Mouse (Mus musculus) midbrain, postnatal 0 days (tissue): Measurements from ENCODE around the gene Cyp2ab1. TPM values are rescaled to one million over a fixed set of nuclear protein-coding genes. Genes with fewer than 3 reads are reported as not detected.

Source experiments
- ATAC-seq: fragments of 200-750 bp; cut with Nextera tagmentation; 2 replicates; pipeline ENCODE4 v1.8.0; 2017; ENCODE audit warnings: moderate number of reproducible peaks, mild to moderate bottlenecking, moderate TSS enrichment, moderate library complexity; ENCODE audit not compliant: low FRiP score
- DNase-seq: peaks from one replicate; pipeline ENCODE4 v3.0.0-alpha.2; 2015; ENCODE audit warnings: low spot score
- H3K27ac ChIP-seq: fragments of 300-500 bp; sonication (generic); 2 replicates; pipeline ENCODE4 v1.5.1; 2014; ENCODE audit warnings: low read depth, mild to moderate bottlenecking, low read length, mixed read lengths
- H3K27me3 ChIP-seq: fragments of 300-500 bp; sonication (generic); 2 replicates; pipeline ENCODE4 v1.6.1; 2014; ENCODE audit warnings: low read length, control low read depth, mixed read lengths; ENCODE audit not compliant: insufficient read depth
- H3K36me3 ChIP-seq: fragments of 300-500 bp; sonication (generic); 2 replicates; pipeline ENCODE4 v1.6.1; 2014; ENCODE audit warnings: low read length, control low read depth, mixed read lengths; ENCODE audit not compliant: insufficient read depth
- H3K4me1 ChIP-seq: fragments of 300-500 bp; sonication (generic); 2 replicates; pipeline ENCODE4 v1.6.1; 2014; ENCODE audit warnings: mild to moderate bottlenecking, control low read depth, antibody characterized with exemption, low read length, mixed read lengths; ENCODE audit not compliant: insufficient read depth
- H3K4me2 ChIP-seq: fragments of 300-500 bp; sonication (generic); 2 replicates; pipeline ENCODE4 v1.6.1; 2014; ENCODE audit warnings: low read depth, mild to moderate bottlenecking, low read length, mixed read lengths; ENCODE audit not compliant: poor library complexity, severe bottlenecking
- H3K4me3 ChIP-seq: fragments of 300-500 bp; sonication (generic); 2 replicates; pipeline ENCODE4 v1.5.1; 2014; ENCODE audit warnings: low read depth, mild to moderate bottlenecking, low read length, moderate library complexity
- H3K9ac ChIP-seq: fragments of 300-500 bp; sonication (generic); replicated peaks from 2 replicates; pipeline ENCODE4 v1.6.1; 2014; ENCODE audit warnings: mild to moderate bottlenecking, low read length, moderate library complexity, mixed read lengths; ENCODE audit not compliant: poor library complexity, severe bottlenecking
- H3K9me3 ChIP-seq: fragments of 300-500 bp; sonication (generic); 2 replicates; pipeline ENCODE4 v1.6.1; 2016; ENCODE audit warnings: low read length, control low read depth
- CTCF ChIP-seq: IDR thresholded peaks from 2 replicates; pipeline ENCODE4 v1.5.1; 2016; ENCODE audit warnings: antibody characterized with exemption, mild to moderate bottlenecking
- WGBS: fragments of 180-500 bp; shearing (Covaris S2); extraction: QIAGEN DNeasy Blood & Tissue Kit; methylation state at CpG from one replicate; pipeline ENCODE4 v1.1.7; 2014; 5-methylcytosine and 5-hydroxymethylcytosine counted together
- polyA plus RNA-seq: library from polyadenylated mRNA; unstranded; fragments of >200 nt; fragmentation: Nextera tagmentation; extraction: Ambion mirVana; gene quantifications from 2 replicates; pipeline ENCODE4 v1.2.1, GENCODE M21; 2015
- total RNA-seq: library from RNA; depleted of rRNA; stranded (reverse); fragments of >200 nt; gene quantifications from 2 replicates; pipeline ENCODE4 v1.2.3, GENCODE M21; 2014

The Cyp2ab1 gene
- total and polyA plus RNA-seq, 2 experiments from 2014 or later = not detected

GRCm38 (mm10) chr16:20357837-20358236 is 32.6 kb upstream of the Cyp2ab1 start:
- no peak overlapping the region for H3K4me2 ChIP-seq
- no peaks in the 10 kb centered on the region for H3K9me3 ChIP-seq
- 96% methylated on average over 5 of the region's 5 CpGs for WGBS
- no peak for TF ChIP-seq CTCF
- no peak for ATAC-seq
- H3K4me1 ChIP-seq = no peaks in the 10 kb centered on the region
- no peak overlapping the region for H3K4me3 ChIP-seq
- peaks cover 45% of the 10 kb centered on the region for H3K36me3 ChIP-seq
- no peak overlapping the region for H3K9ac ChIP-seq
- DNase-seq = no peak
- no peak overlapping the region for H3K27ac ChIP-seq
- no peaks in the 10 kb centered on the region for H3K27me3 ChIP-seq

- TF ChIP-seq CTCF = no peak
- Histone ChIP-seq H3K27ac (no peak overlapping the region), H3K4me3 (no peak overlapping the region), H3K4me2 (no peak overlapping the region), H3K9ac (no peak overlapping the region), H3K27me3 (no peaks in the 10 kb centered on the region), H3K36me3 (peaks cover 38% of the 10 kb centered on the region), H3K4me1 (no peaks in the 10 kb centered on the region), H3K9me3 (no peaks in the 10 kb centered on the region)
- WGBS = 94% methylated on average over 2 of the region's 2 CpGs
- DNase-seq = no peak
- no peak for ATAC-seq
These were observed 29.6 kb upstream of the Cyp2ab1 start for GRCm38 (mm10) chr16:20354762-20355161.

- 91% methylated on average over 1 of the region's 1 CpGs for WGBS
- no peak overlapping the region for H3K9ac ChIP-seq
- no peak for DNase-seq
- H3K4me1 ChIP-seq = no peaks in the 10 kb centered on the region
- H3K36me3 ChIP-seq = peaks cover 33% of the 10 kb centered on the region
- no peak for ATAC-seq
- H3K4me3 ChIP-seq = no peak overlapping the region
- no peak overlapping the region for H3K27ac ChIP-seq
- no peak overlapping the region for H3K4me2 ChIP-seq
- TF ChIP-seq CTCF = no peak
- no peaks in the 10 kb centered on the region for H3K27me3 ChIP-seq
- no peaks in the 10 kb centered on the region for H3K9me3 ChIP-seq
These were observed 28.8 kb upstream of the Cyp2ab1 start for GRCm38 (mm10) chr16:20354011-20354410.

DNA sequence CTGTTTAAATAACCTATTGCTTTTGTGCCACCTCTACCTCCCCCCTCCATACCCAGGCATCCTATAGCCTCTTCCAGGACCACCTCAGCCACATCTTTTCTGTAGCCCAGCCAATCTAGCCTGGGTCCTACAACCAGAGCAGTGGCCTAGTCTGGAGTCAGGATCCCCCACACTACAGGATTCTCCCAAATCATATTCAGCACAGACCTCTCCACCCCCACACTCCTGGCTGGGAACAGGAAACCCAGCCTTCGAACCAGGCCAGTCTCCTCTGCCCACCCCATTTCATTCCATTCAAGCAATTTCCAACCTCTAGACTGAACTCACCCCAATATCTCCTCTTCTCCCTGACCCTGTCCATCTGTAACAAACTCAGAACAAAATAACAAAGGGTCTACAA is 20.3 kb upstream of the Cyp2ab1 start:
- no peaks in the 10 kb centered on the region for H3K9me3 ChIP-seq
- no peak overlapping the region for H3K4me2 ChIP-seq
- no peaks in the 10 kb centered on the region for H3K4me1 ChIP-seq
- DNase-seq = no peak
- H3K27me3 ChIP-seq = no peaks in the 10 kb centered on the region
- no peak overlapping the region for H3K4me3 ChIP-seq
- no peak overlapping the region for H3K27ac ChIP-seq
- no peak for ATAC-seq
- peaks cover 33% of the 10 kb centered on the region for H3K36me3 ChIP-seq
- 78% methylated on average over 1 of the region's 1 CpGs for WGBS
- TF ChIP-seq CTCF = no peak
- H3K9ac ChIP-seq = no peak overlapping the region

DNA sequence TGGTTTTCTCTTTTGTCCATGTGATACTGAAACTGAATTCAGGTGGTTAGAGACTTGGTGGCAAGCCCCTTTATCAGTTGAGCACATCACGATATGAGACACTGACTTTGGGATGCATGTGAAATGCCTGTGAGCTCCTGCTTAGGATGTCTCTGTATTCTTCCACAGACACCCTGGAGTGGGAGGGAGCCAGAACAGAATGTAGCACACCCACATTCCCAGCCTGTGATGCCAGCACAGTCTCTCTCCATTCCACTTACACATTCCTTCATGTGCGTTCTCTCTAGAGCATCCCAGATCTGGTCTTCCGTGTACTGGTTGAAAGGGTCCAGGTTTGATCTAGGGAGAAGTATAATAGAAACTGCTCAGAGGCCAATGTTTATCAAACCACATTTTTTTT is 13.4 kb upstream of the Cyp2ab1 start:
- Histone ChIP-seq H3K4me2 (no peak overlapping the region), H3K9ac (no peak overlapping the region), H3K27me3 (no peaks in the 10 kb centered on the region), H3K9me3 (no peaks in the 10 kb centered on the region), H3K27ac (no peak overlapping the region), H3K4me1 (no peaks in the 10 kb centered on the region), H3K4me3 (no peak overlapping the region), H3K36me3 (peaks cover 34% of the 10 kb centered on the region)
- DNase-seq (no peak), ATAC-seq (no peak)
- no peak for TF ChIP-seq CTCF
- 94% methylated on average over 3 of the region's 3 CpGs for WGBS

GRCm38 (mm10) chr16:20334918-20335317 is 9.7 kb upstream of the Cyp2ab1 start:
- Histone ChIP-seq H3K9me3 (no peaks in the 10 kb centered on the region), H3K4me3 (no peak overlapping the region), H3K4me2 (no peak overlapping the region), H3K27ac (no peak overlapping the region), H3K4me1 (no peaks in the 10 kb centered on the region), H3K27me3 (no peaks in the 10 kb centered on the region), H3K9ac (no peak overlapping the region), H3K36me3 (peaks cover 56% of the 10 kb centered on the region)
- ATAC-seq (no peak), DNase-seq (no peak)
- no peak for TF ChIP-seq CTCF
- WGBS = 97% methylated on average over 8 of the region's 8 CpGs
